Mouse (Mus musculus): ENCODE data around the gene Vps41. TPM values are rescaled to one million over a fixed set of nuclear protein-coding genes. Genes with fewer than 3 reads are reported as not detected.

Vps41 gene
- polyA plus RNA-seq, 1 experiment from 2014 or later, result 91.3 TPM

DNA sequence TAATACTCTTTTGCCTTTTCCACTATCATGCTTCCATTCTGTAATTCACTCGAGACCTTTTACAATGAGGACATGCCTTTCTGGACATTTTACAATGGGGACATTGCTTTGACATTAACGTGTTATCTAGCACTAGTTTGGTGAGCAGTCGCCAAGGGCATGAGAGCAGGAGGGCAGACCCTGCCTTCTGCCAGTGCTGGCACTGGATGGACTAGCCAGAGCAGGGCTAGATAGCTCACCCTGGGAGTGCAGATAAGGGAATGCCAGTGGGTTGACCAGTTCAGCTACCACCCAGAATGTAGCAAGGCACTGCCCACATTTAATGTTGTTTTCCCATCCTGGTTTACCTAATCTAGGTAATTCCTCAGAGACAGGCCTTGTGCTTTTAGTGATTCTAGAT is 179.7 kb downstream of the Vps41 start:
- Histone ChIP-seq H3K27ac (replicated peaks; ENCODE audit: low read depth, low read length) (no peak overlapping the region), H3K4me3 (ENCODE audit: low read depth, low read length) (no peak overlapping the region), H3K4me2 (ENCODE audit: low read depth, low read length) (no peak overlapping the region), H3K9ac (replicated peaks; ENCODE audit: low read length) (no peak overlapping the region), H3K27me3 (ENCODE audit: control insufficient read depth, insufficient read depth, low read length) (no peaks in the 10 kb centered on the region), H3K4me1 (ENCODE audit: control insufficient read depth, insufficient read depth, low read length) (no peaks in the 10 kb centered on the region), H3K9me3 (replicated peaks; ENCODE audit: control insufficient read depth, low read length) (no peaks in the 10 kb centered on the region), H3K36me3 (replicated peaks; ENCODE audit: control insufficient read depth, insufficient read depth, low read depth, low read length) (no peaks in the 10 kb centered on the region)
- WGBS, result 92% methylated on average over 3 of the region's 3 CpGs
- no peak for ATAC-seq (replicated peaks; ENCODE audit: insufficient number of reproducible peaks, low FRiP score, low TSS enrichment, low read depth)
- no peak for DNase-seq (ENCODE audit: low spot score)

DNA sequence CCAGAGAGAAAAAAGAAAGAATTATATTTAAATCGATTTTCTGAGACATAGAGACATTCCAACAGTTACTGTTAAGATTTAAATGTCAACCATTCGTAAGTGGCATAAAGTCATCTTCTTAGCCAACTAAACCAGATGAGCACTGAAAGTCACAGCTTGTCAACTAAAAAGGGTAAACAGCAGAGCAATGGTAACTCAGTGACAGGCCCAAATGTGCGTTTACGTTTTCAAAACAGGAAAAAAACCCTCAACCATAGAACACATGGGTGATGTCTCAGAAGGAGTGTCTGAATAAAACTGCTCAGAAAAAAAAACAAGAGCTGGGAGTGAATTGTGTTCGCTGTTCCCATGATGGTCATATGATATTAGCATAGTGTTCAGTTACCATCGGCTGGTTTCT is 186.5 kb downstream of the Vps41 start:
- H3K4me3 ChIP-seq (ENCODE audit: low read depth, low read length), result no peak overlapping the region
- 81% methylated on average over 6 of the region's 6 CpGs for WGBS
- H3K36me3 ChIP-seq (replicated peaks; ENCODE audit: control insufficient read depth, insufficient read depth, low read depth, low read length), result no peaks in the 10 kb centered on the region
- H3K9me3 ChIP-seq (replicated peaks; ENCODE audit: control insufficient read depth, low read length), result no peaks in the 10 kb centered on the region
- no peaks in the 10 kb centered on the region for H3K27me3 ChIP-seq (ENCODE audit: control insufficient read depth, insufficient read depth, low read length)
- no peak overlapping the region for H3K4me2 ChIP-seq (ENCODE audit: low read depth, low read length)
- ATAC-seq (replicated peaks; ENCODE audit: insufficient number of reproducible peaks, low FRiP score, low TSS enrichment, low read depth), result no peak
- no peaks in the 10 kb centered on the region for H3K4me1 ChIP-seq (ENCODE audit: control insufficient read depth, insufficient read depth, low read length)
- H3K9ac ChIP-seq (replicated peaks; ENCODE audit: low read length), result no peak overlapping the region
- DNase-seq (ENCODE audit: low spot score), result no peak
- H3K27ac ChIP-seq (replicated peaks; ENCODE audit: low read depth, low read length), result no peak overlapping the region

DNA sequence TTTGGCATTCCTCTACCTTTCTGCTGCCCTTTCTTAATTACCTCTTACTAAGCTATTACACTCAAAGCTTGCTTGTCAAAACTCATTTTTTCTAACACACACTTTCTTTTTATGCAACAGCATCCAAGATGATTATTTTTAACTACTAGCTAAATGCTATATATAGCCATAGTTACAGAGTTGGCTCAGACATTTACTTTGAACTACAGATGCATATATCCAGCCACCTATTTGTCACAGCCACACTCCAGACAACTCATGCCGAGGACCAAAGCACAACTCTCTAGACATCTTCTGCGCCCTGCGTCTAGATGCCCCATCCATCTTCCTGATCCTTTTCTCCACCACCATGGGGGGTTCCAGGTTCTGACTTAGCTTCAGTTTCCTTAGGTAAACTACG is 197.7 kb downstream of the Vps41 start:
- Histone ChIP-seq H3K4me1 (ENCODE audit: control insufficient read depth, insufficient read depth, low read length) (no peaks in the 10 kb centered on the region), H3K9ac (replicated peaks; ENCODE audit: low read length) (no peak overlapping the region), H3K4me2 (ENCODE audit: low read depth, low read length) (no peak overlapping the region), H3K27ac (replicated peaks; ENCODE audit: low read depth, low read length) (no peak overlapping the region), H3K9me3 (replicated peaks; ENCODE audit: control insufficient read depth, low read length) (no peaks in the 10 kb centered on the region), H3K27me3 (ENCODE audit: control insufficient read depth, insufficient read depth, low read length) (no peaks in the 10 kb centered on the region), H3K36me3 (replicated peaks; ENCODE audit: control insufficient read depth, insufficient read depth, low read depth, low read length) (no peaks in the 10 kb centered on the region), H3K4me3 (ENCODE audit: low read depth, low read length) (no peak overlapping the region)
- 86% methylated on average over 4 of the region's 4 CpGs for WGBS
- ATAC-seq (replicated peaks; ENCODE audit: insufficient number of reproducible peaks, low FRiP score, low TSS enrichment, low read depth) (no peak), DNase-seq (ENCODE audit: low spot score) (no peak)

Other genes starting within 250 kb of the Vps41 start
- 3.6 and 5.5 TPM in 2 replicates for gene Amph, start 230.9 kb downstream of the Vps41 start, polyA plus RNA-seq (2014; fragmentation: Nextera tagmentation; extraction: Ambion mirVana)

Measured in embryonic facial prominence, embryonic 11.5 days (tissue).